Mouse (Mus musculus) CD4-positive, CD25-positive, alpha-beta regulatory T cell, adult 2 months (primary cell): ENCODE measurements at regions not wholly inside any gene's neighbourhood (a gene's known extent, or its start where the extent isn't known, plus 50 kb on each side); places are given as distances from the start of the nearest gene placed in this dataset.
A peak's percentile ranks its signal among the peaks of the same experiment; 100 is the strongest.
"Not testable (repeated sequence)": the region's sequence is repeated elsewhere in the genome, so short reads cannot be mapped to it uniquely, and the experiment has no call there.

Source experiments
- DNase-seq: peaks from one replicate; pipeline ENCODE4 v3.0.0-alpha.2; 2012; ENCODE audit warnings: low read depth, low spot score

- no peak for DNase-seq
Measured at GRCm38 (mm10) chr17:13549975-13550895, 195.9 kb downstream of the Tcp10c start.

GRCm38 (mm10) chr17:13550896-13551267, 196.5 kb downstream of the Tcp10c start:
- not testable (repeated sequence) for DNase-seq

GRCm38 (mm10) chr17:13551693-13552404, 197.5 kb downstream of the Tcp10c start:
- peak; percentile 69 for DNase-seq

- peak; percentile 62 for DNase-seq
Measured at GRCm38 (mm10) chr17:13552840-13553239, 198.5 kb downstream of the Tcp10c start.

GRCm38 (mm10) chr17:13555311-13556059, 201.1 kb downstream of the Tcp10c start:
- DNase-seq: not testable (repeated sequence)

GRCm38 (mm10) chr17:13556060-13556660, 201.8 kb downstream of the Tcp10c start:
- DNase-seq: not testable (repeated sequence)

GRCm38 (mm10) chr17:13558863-13559262, 201.5 kb upstream of the Afdn start:
- no peak for DNase-seq

- DNase-seq: no peak
Measured at GRCm38 (mm10) chr17:13561342-13561741, 199.0 kb upstream of the Afdn start.

GRCm38 (mm10) chr17:13562974-13563373, 197.4 kb upstream of the Afdn start:
- DNase-seq: no peak

- peak; percentile 30 for DNase-seq
Measured at GRCm38 (mm10) chr17:13564800-13565199, 195.5 kb upstream of the Afdn start.

GRCm38 (mm10) chr17:13566680-13567079, 193.7 kb upstream of the Afdn start:
- DNase-seq: no peak

- DNase-seq: no peak
Measured at GRCm38 (mm10) chr17:13567183-13567582, 193.2 kb upstream of the Afdn start.

- DNase-seq: no peak
Measured at GRCm38 (mm10) chr17:13570796-13571195, 189.5 kb upstream of the Afdn start.

GRCm38 (mm10) chr17:13572204-13572833, 188.0 kb upstream of the Afdn start:
- no peak for DNase-seq

- no peak for DNase-seq
Measured at GRCm38 (mm10) chr17:13573036-13573435, 187.3 kb upstream of the Afdn start.

- DNase-seq: no peak
Measured at GRCm38 (mm10) chr17:13574122-13574521, 186.2 kb upstream of the Afdn start.

- no peak for DNase-seq
Measured at GRCm38 (mm10) chr17:13574682-13575444, 185.5 kb upstream of the Afdn start.

GRCm38 (mm10) chr17:13577798-13578197, 182.5 kb upstream of the Afdn start:
- no peak for DNase-seq

- no peak for DNase-seq
Measured at GRCm38 (mm10) chr17:13581214-13581920, 179.0 kb upstream of the Afdn start.
